Mouse (Mus musculus): ENCODE data around the gene Fam169b. TPM values are rescaled to one million over a fixed set of nuclear protein-coding genes. Genes with fewer than 3 reads are reported as not detected.
"Not testable (repeated sequence)": the region's sequence is repeated elsewhere in the genome, so short reads cannot be mapped to it uniquely, and the experiment has no call there.

Gene Fam169b
- total RNA-seq, 2 experiments from 2014 or later = 0.27 to 0.89 TPM

GRCm38 (mm10) chr7:68285851-68286298 is 12.2 kb downstream of the Fam169b start:
- no peak for DNase-seq (ENCODE audit: low spot score in 2 of 2)

- no peak for DNase-seq (ENCODE audit: low spot score in 2 of 2)
Observed at GRCm38 (mm10) chr7:68286526-68287481, 13.2 kb downstream of the Fam169b start.

- DNase-seq (ENCODE audit: low spot score in 2 of 2) = no peak
Observed at GRCm38 (mm10) chr7:68287582-68287981, 13.9 kb downstream of the Fam169b start.

GRCm38 (mm10) chr7:68288000-68288399 is 14.4 kb downstream of the Fam169b start:
- DNase-seq (ENCODE audit: low spot score in 2 of 2) = not testable (repeated sequence)

- DNase-seq (ENCODE audit: low spot score in 2 of 2) = no peak
Observed at GRCm38 (mm10) chr7:68289081-68289480, 15.4 kb downstream of the Fam169b start.

- no peak for DNase-seq (ENCODE audit: low spot score in 2 of 2)
Observed at GRCm38 (mm10) chr7:68291603-68292002, 18.0 kb downstream of the Fam169b start.

- DNase-seq (ENCODE audit: low spot score in 2 of 2) = no peak
Observed at GRCm38 (mm10) chr7:68293997-68294789, 20.6 kb downstream of the Fam169b start.

- no peak for DNase-seq (ENCODE audit: low spot score in 2 of 2)
Observed at GRCm38 (mm10) chr7:68296487-68296886, 22.8 kb downstream of the Fam169b start.

GRCm38 (mm10) chr7:68298381-68299076 is 24.9 kb downstream of the Fam169b start:
- no peak for DNase-seq (ENCODE audit: low spot score in 2 of 2)

GRCm38 (mm10) chr7:68301160-68301559 is 27.5 kb downstream of the Fam169b start:
- no peak for DNase-seq (ENCODE audit: low spot score in 2 of 2)

- peak; percentile 73 to 83 for DNase-seq (ENCODE audit: low spot score in 2 of 2)
Observed at GRCm38 (mm10) chr7:68302586-68303433, 29.2 kb downstream of the Fam169b start.

GRCm38 (mm10) chr7:68303685-68304084 is 30.0 kb downstream of the Fam169b start:
- no peak for DNase-seq (ENCODE audit: low spot score in 2 of 2)

GRCm38 (mm10) chr7:68305781-68306575 is 32.3 kb downstream of the Fam169b start:
- no peak for DNase-seq (ENCODE audit: low spot score in 2 of 2)

- no peak for DNase-seq (ENCODE audit: low spot score in 2 of 2)
Observed at GRCm38 (mm10) chr7:68306756-68307155, 33.1 kb downstream of the Fam169b start.

- no peak for DNase-seq (ENCODE audit: low spot score in 2 of 2)
Observed at GRCm38 (mm10) chr7:68311469-68311868, 37.8 kb downstream of the Fam169b start.

- DNase-seq (ENCODE audit: low spot score in 2 of 2) = no peak
Observed at GRCm38 (mm10) chr7:68312395-68312794, 38.8 kb downstream of the Fam169b start.

- DNase-seq (ENCODE audit: low spot score in 2 of 2) = no peak
Observed at GRCm38 (mm10) chr7:68313038-68313782, 39.6 kb downstream of the Fam169b start.

GRCm38 (mm10) chr7:68314286-68314685 is 40.6 kb downstream of the Fam169b start:
- DNase-seq (ENCODE audit: low spot score in 2 of 2) = no peak

GRCm38 (mm10) chr7:68315068-68315467 is 41.4 kb downstream of the Fam169b start:
- no peak for DNase-seq (ENCODE audit: low spot score in 2 of 2)

All from layer of hippocampus, postnatal 10 days (tissue).